Mouse (Mus musculus): ENCODE data around the gene Apoe. TPM values are rescaled to one million over a fixed set of nuclear protein-coding genes. Genes with fewer than 3 reads are reported as not detected.
A peak's percentile ranks its signal among the peaks of the same experiment; 100 is the strongest.
"Not testable (repeated sequence)": the region's sequence is repeated elsewhere in the genome, so short reads cannot be mapped to it uniquely, and the experiment has no call there.

Gene Apoe
- polyA plus RNA-seq, 1 experiment from 2014 or later = 296 TPM

DNA sequence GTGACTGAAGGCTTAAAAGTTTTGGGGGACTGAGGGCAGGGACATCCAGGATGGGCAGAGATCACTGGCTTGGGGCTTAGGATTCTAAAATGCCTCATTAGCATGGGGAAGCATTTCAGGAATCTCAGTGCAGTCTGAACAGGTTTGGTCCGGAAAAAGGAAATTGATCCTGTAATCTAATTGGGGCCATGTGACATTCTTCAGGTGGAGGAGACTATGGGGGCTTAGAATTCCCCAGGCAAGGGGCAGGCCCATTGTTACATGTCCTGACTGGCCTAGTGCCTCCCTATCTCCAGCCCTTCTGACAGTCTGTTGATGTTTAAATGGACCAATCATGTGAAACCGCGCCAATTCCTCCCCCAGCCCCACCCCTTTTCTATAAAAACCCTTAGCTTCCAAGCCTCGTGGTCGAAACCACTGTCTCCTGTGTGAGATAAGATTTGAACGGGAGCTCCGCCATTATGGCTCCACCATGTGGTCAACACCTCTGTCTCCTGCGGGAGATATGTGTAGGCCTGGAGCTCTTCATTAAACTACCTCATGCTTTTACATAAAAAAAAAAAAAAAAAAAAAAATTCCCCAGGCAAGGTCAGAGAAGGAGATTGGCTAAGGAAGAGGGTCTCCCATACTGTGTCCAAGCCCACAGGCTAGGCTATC is 11.9 kb downstream of the Apoe start:
- not testable (repeated sequence) for H3K27me3 ChIP-seq (replicated peaks); H3K36me3 ChIP-seq; H3K4me1 ChIP-seq (replicated peaks); H3K4me3 ChIP-seq (replicated peaks); H3K9me3 ChIP-seq; H3K27ac ChIP-seq; H3K4me2 ChIP-seq (replicated peaks); H3K9ac ChIP-seq
- ATAC-seq = 0 out of 2 replicates have a peak, but pooled peaks have one; percentile 15
- WGBS = 72% methylated on average over 8 of the region's 8 CpGs

DNA sequence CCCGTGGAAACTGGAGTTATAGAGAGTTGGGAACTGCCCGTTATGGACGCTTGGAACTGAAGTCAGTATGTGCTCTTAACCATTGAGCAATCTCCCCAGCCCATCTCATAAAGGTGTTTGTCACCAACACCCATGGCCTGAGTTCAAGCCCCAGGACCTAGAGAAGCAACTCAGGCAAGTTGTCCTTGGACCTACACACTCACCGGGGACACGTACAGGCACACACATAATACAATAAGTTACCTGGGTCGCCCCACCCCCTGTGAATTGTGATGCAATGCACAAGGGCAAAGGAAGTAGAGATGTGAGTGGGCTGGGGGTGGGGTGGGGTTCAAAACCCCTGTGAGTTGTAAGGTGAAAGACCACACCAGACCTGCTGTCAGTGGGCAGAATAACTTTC is 12.5 kb downstream of the Apoe start:
- no peaks in the 10 kb centered on the region for H3K9me3 ChIP-seq
- no peak overlapping the region for H3K9ac ChIP-seq
- H3K36me3 ChIP-seq = no peaks in the 10 kb centered on the region
- H3K4me3 ChIP-seq (replicated peaks) = no peak overlapping the region
- no peak overlapping the region for H3K27ac ChIP-seq
- no peaks in the 10 kb centered on the region for H3K4me1 ChIP-seq (replicated peaks)
- no peak overlapping the region for H3K4me2 ChIP-seq (replicated peaks)
- H3K27me3 ChIP-seq (replicated peaks) = no peaks in the 10 kb centered on the region
- WGBS = 75% methylated on average over 6 of the region's 6 CpGs
- ATAC-seq = peak; percentile 39; the same call in 1 of the 2 replicates

DNA sequence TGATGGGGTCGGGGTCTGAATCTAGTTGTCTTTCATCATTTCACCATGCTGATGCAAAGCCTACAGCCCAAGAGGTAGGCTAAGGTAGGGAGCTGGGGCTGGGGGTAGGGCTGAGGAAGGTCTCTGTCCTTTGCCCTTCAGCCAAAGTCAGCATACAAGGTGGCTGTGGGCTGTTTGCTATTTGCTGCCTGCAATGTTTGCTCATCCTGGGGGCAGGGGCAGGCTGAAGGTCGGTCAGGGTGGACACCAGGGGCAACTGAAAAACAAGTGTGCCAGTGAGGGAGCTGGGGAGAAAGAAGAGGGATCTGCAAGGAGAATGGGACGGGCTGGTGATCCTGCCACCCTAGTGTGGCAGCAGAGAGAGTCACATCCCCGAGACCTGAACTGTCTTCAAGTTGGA is 13.6 kb downstream of the Apoe start:
- no peak overlapping the region for H3K9ac ChIP-seq
- H3K27ac ChIP-seq = no peak overlapping the region
- no peaks in the 10 kb centered on the region for H3K9me3 ChIP-seq
- no peak for ATAC-seq
- H3K4me2 ChIP-seq (replicated peaks) = no peak overlapping the region
- WGBS = 46% methylated on average over 4 of the region's 4 CpGs
- H3K4me3 ChIP-seq (replicated peaks) = no peak overlapping the region
- no peaks in the 10 kb centered on the region for H3K36me3 ChIP-seq
- no peaks in the 10 kb centered on the region for H3K4me1 ChIP-seq (replicated peaks)
- H3K27me3 ChIP-seq (replicated peaks) = no peaks in the 10 kb centered on the region

DNA sequence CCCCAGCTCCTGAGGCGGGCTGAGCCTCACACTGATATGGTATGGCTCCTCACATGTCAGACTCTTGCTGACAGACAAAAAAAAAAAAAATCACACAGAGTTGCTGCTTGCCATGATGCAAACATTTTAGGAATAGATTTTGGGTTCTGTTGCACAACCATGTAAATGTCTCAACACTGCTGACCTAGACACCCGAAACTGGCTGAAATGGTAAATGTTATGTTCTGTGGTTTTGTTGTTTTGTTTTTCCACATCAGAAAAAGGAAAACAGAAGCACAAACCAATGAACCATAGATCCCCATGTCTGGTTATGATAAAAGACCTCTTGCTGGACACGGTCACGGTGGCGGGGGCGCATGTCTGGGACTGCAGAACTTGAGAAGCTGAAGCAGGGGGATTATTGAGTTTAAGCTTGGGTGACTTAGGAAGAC is 15.2 kb downstream of the Apoe start:
- ATAC-seq = no peak
- Histone ChIP-seq H3K4me3 (replicated peaks) (no peak overlapping the region), H3K9ac (no peak overlapping the region), H3K4me1 (replicated peaks) (no peaks in the 10 kb centered on the region), H3K9me3 (no peaks in the 10 kb centered on the region), H3K27ac (no peak overlapping the region), H3K36me3 (no peaks in the 10 kb centered on the region), H3K27me3 (replicated peaks) (no peaks in the 10 kb centered on the region), H3K4me2 (replicated peaks) (no peak overlapping the region)
- 83% methylated on average over 6 of the region's 6 CpGs for WGBS

- Histone ChIP-seq H3K27me3 (replicated peaks) (no peaks in the 10 kb centered on the region), H3K36me3 (no peaks in the 10 kb centered on the region), H3K9me3 (no peaks in the 10 kb centered on the region), H3K27ac (no peak overlapping the region), H3K4me2 (replicated peaks) (no peak overlapping the region), H3K4me3 (replicated peaks) (no peak overlapping the region), H3K4me1 (replicated peaks) (no peaks in the 10 kb centered on the region), H3K9ac (no peak overlapping the region)
- ATAC-seq = no peak
- WGBS = 69% methylated on average over 3 of the region's 3 CpGs
Observed at GRCm38 (mm10) chr7:19682979-19683378, 16.0 kb downstream of the Apoe start.

DNA sequence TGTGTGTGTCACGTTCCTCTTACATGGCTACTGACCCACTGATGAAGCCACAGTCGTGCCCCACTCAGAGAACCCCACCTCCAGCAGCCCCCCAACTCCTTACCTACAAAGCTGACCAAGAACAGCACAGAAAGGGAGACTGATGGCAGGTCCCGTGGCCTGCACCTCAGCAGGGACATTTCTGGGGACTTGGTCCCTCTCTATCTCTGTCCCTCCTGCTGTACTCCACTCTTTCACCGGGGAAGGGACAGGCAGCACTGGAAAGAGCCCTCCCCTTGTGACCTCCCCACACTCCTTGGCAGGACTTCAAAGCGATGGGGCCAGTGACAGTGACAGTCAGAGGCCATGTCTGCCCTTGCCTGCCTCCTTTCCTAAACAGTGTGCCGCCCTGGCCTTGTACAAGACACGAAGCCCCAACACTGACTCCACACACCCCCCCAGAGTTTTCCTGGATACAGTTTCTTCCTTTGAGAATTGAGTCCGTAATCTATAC is 17.7 kb downstream of the Apoe start, which contains the start of the genes Gm44805 and Apoc4:
Gene Gm44805, minus strand, starts transcription at position 222 of the 493 bp plus-strand sequence.
Gene Apoc4, minus strand, starts transcription at position 278 of the 493 bp plus-strand sequence.
- H3K4me3 ChIP-seq (replicated peaks) = no peak within 1 kb of the TSS
- H3K27me3 ChIP-seq (replicated peaks) = no peaks in the 10 kb centered on the region
- H3K9me3 ChIP-seq = no peaks in the 10 kb centered on the region
- H3K27ac ChIP-seq = no peak within 1 kb of the TSS
- WGBS = 59% methylated on average over 8 of the region's 8 CpGs
- H3K4me1 ChIP-seq (replicated peaks) = 0 out of 2 replicates have a peak, but pooled peaks cover 7% of the 10 kb centered on the region
- ATAC-seq = no peak
- no peak within 1 kb of the TSS for H3K4me2 ChIP-seq (replicated peaks)
- no peak within 1 kb of the TSS for H3K9ac ChIP-seq
- no peaks in the 10 kb centered on the region for H3K36me3 ChIP-seq

- no peaks in the 10 kb centered on the region for H3K27me3 ChIP-seq (replicated peaks)
- no peak overlapping the region for H3K4me3 ChIP-seq (replicated peaks)
- no peak overlapping the region for H3K9ac ChIP-seq
- 69% methylated on average over 2 of the region's 2 CpGs for WGBS
- H3K4me2 ChIP-seq (replicated peaks) = no peak overlapping the region
- H3K27ac ChIP-seq = no peak overlapping the region
- no peaks in the 10 kb centered on the region for H3K36me3 ChIP-seq
- no peaks in the 10 kb centered on the region for H3K9me3 ChIP-seq
- peak; percentile 44 for ATAC-seq
- 0 out of 2 replicates have a peak, but pooled peaks cover 7% of the 10 kb centered on the region for H3K4me1 ChIP-seq (replicated peaks)
Observed at GRCm38 (mm10) chr7:19680702-19681101, 18.3 kb downstream of the Apoe start.

GRCm38 (mm10) chr7:19678901-19679300 is 20.1 kb downstream of the Apoe start:
- 84% methylated on average over 3 of the region's 3 CpGs for WGBS
- H3K4me1 ChIP-seq (replicated peaks) = 0 out of 2 replicates have a peak, but pooled peaks cover 7% of the 10 kb centered on the region
- H3K9ac ChIP-seq = no peak overlapping the region
- H3K9me3 ChIP-seq = no peaks in the 10 kb centered on the region
- no peak overlapping the region for H3K27ac ChIP-seq
- no peak overlapping the region for H3K4me3 ChIP-seq (replicated peaks)
- no peak for ATAC-seq
- no peaks in the 10 kb centered on the region for H3K27me3 ChIP-seq (replicated peaks)
- no peak overlapping the region for H3K4me2 ChIP-seq (replicated peaks)
- H3K36me3 ChIP-seq = no peaks in the 10 kb centered on the region

GRCm38 (mm10) chr7:19677872-19678271 is 21.1 kb downstream of the Apoe start, which contains the start of gene Apoc2:
Gene Apoc2, minus strand, starts transcription at chr7:19677941.
- no peaks in the 10 kb centered on the region for H3K27me3 ChIP-seq (replicated peaks)
- no peaks in the 10 kb centered on the region for H3K9me3 ChIP-seq
- 60% methylated on average over 8 of the region's 8 CpGs for WGBS
- H3K4me1 ChIP-seq (replicated peaks) = 0 out of 2 replicates have a peak, but pooled peaks cover 7% of the 10 kb centered on the region
- H3K9ac ChIP-seq = no peak within 1 kb of the TSS
- H3K27ac ChIP-seq = peak within 1 kb of the TSS; percentile 24; the same call in 1 of the 2 replicates
- no peak within 1 kb of the TSS for H3K4me3 ChIP-seq (replicated peaks)
- H3K4me2 ChIP-seq (replicated peaks) = no peak within 1 kb of the TSS
- H3K36me3 ChIP-seq = no peaks in the 10 kb centered on the region
- ATAC-seq = peak; percentile 54

DNA sequence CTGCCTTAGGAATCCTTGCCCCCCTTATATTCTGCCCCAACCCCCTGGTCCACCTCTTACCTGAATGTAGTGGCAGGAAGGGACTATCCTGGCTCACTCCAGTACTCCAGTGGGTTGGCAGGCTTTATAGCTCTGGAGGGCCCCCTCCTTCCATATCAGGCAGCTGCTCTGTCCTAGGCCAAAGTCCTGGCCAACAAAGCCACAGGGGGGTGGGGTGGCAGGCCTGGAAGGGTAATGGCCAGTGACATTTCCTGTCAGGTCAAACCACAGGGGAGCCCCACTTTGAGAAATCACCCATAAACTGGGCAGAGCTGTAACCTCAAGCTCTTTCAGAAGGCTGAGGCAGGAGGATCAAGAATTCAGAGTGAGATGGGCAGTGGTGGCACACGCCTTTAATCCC is 22.3 kb downstream of the Apoe start:
- no peak overlapping the region for H3K4me2 ChIP-seq (replicated peaks)
- H3K27me3 ChIP-seq (replicated peaks) = no peaks in the 10 kb centered on the region
- no peak overlapping the region for H3K27ac ChIP-seq
- 70% methylated on average over 1 of the region's 1 CpGs for WGBS
- H3K4me1 ChIP-seq (replicated peaks) = 0 out of 2 replicates have a peak, but pooled peaks cover 7% of the 10 kb centered on the region
- H3K9me3 ChIP-seq = no peaks in the 10 kb centered on the region
- no peak overlapping the region for H3K4me3 ChIP-seq (replicated peaks)
- no peak overlapping the region for H3K9ac ChIP-seq
- ATAC-seq = peak; percentile 71
- no peaks in the 10 kb centered on the region for H3K36me3 ChIP-seq

DNA sequence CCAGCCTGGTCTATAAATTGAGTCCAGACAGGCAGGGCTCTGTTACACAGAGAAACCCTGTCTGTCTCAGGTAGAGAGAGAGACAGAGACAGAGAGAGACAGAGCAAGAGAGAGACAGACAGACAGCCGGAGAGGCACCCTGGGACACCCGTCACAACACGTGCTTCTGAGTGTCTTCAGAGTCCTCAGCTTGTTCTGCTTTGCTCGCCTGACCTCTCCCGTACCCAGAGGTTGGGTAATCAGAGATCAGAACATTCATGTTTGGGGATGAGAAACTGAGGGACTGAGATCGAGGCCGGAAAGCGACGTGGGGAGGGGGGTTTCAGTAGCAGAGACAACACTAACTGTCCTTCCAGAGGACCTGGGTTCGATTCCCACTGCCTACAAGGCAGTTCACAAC is 23.2 kb downstream of the Apoe start:
- no peak overlapping the region for H3K4me3 ChIP-seq (replicated peaks)
- H3K36me3 ChIP-seq = no peaks in the 10 kb centered on the region
- no peaks in the 10 kb centered on the region for H3K9me3 ChIP-seq
- H3K4me2 ChIP-seq (replicated peaks) = no peak overlapping the region; the same call in 1 of the 2 replicates
- H3K9ac ChIP-seq = no peak overlapping the region
- 87% methylated on average over 10 of the region's 10 CpGs for WGBS
- 0 out of 2 replicates have a peak, but pooled peaks cover 7% of the 10 kb centered on the region for H3K4me1 ChIP-seq (replicated peaks)
- H3K27ac ChIP-seq = no peak overlapping the region
- no peak for ATAC-seq
- no peaks in the 10 kb centered on the region for H3K27me3 ChIP-seq (replicated peaks)

DNA sequence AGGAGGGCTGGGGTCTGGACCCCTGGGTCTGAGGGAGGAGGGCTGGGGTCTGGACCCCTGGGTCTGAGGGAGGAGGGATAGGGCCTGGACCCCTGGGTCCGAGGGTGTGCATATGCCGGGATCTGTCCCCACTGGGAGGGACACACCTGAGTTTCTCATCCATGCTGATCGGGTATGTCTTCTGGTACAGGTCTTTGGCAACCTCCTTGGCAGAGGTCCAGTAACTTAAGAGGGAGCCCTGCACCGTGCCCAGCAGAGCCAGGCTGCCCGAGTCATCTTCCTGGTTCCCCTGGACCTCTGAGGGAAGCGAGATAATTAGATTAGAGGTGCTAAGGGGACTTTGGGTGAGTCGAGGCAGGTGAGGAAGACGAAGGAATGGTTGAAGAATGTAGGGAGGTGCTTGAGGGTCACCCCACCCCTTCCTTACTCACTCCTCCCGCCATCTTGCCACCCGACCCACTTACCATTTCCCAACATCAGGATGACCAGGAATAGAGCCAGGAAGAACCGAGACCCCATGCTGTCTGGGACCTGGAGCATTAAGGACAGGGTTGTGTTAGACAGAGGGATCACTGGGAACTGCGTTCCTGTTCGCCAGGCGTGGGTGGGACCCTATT is 25.8 kb downstream of the Apoe start:
- no peak for ATAC-seq
- Histone ChIP-seq H3K9ac (no peak overlapping the region), H3K4me1 (replicated peaks) (peaks cover 11% of the 10 kb centered on the region; the same call in 1 of the 2 replicates), H3K27ac (no peak overlapping the region), H3K9me3 (no peaks in the 10 kb centered on the region), H3K4me2 (replicated peaks) (no peak overlapping the region), H3K4me3 (replicated peaks) (no peak overlapping the region), H3K36me3 (no peaks in the 10 kb centered on the region), H3K27me3 (replicated peaks) (no peaks in the 10 kb centered on the region)
- WGBS = 57% methylated on average over 14 of the region's 14 CpGs
